Mouse (Mus musculus) G1E (cell line): ENCODE results near the gene Otud7b.

ENCODE experiments used
- CTCF ChIP-seq: IDR thresholded peaks from 2 replicates; pipeline ENCODE4 v1.5.1; 2012; ENCODE audit warnings: low read depth, low read length, inconsistent platforms, mixed read lengths
- TAL1 ChIP-seq: conservative IDR thresholded peaks from 2 replicates; pipeline ENCODE4 v1.6.1; 2012; ENCODE audit warnings: low read depth, low read length, inconsistent platforms, mixed read lengths

DNA sequence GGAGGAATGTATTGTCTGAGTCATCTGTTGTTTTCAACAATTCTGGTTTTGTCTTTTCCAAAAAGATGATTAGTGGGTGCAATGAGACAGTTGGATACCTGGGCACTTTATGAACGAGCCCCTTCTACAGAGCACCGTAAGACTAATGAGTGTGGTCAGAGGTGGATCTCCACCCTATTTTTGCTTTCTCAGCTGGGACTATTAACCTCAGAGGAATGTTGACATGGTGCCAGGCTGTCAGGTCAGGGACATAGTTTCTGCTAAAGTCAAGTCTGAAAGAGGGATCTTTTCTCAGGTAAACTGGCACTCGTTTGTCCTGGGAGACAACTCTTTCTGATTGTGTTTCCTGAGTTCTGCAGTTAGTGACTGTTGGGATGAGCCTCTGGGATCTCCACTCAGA lies 30.7 kb downstream of the Otud7b start:
- TF ChIP-seq TAL1 (no peak), CTCF (no peak)
